Mouse (Mus musculus): ENCODE results near the gene Nup153.

The Nup153 gene

GRCm38 (mm10) chr13:46677721-46678120 lies 50.0 kb downstream of the Nup153 start:
- in situ Hi-C loops (cut with MboI, MseI), result loop anchor here (10.0 to 25.0 kb wide), 2 partner anchors 410 to 823 kb away; no protein-coding TSS in a partner anchor

DNA sequence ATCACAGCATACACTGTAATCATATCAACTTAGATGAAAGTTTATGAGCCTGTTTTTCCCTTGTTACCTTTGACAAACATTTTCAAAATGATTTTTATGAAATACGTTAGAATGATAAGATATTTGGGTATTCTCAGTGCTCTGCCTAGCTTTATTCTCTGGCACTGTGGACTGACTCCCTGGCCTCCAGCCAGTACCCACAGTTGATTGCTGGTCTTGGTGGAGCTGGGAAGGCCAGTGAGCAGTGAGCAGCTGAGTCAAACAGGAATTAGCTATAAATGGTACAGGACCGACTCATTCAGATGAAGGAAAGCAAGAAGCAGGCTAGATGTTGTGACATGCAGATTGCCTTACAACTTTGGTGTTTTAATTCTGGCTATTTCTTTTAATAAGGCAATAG lies 53.1 kb downstream of the Nup153 start:
- in situ Hi-C loops (cut with MboI, MseI), result loop anchor here (10.0 kb wide), 1 partner anchor 820 kb away; no protein-coding TSS in a partner anchor

GRCm38 (mm10) chr13:46670514-46670913 lies 57.2 kb downstream of the Nup153 start:
- in situ Hi-C loops (cut with MboI, MseI), result loop anchor here (10.0 kb wide), 1 partner anchor 816 kb away; no protein-coding TSS in a partner anchor

- in situ Hi-C loops (cut with MboI, MseI), result loop anchor here (10.0 kb wide), 1 partner anchor 815 kb away; no protein-coding TSS in a partner anchor
Measured at GRCm38 (mm10) chr13:46669620-46670271, 58.0 kb downstream of the Nup153 start.

- in situ Hi-C loops (cut with MboI, MseI), result no loop called here
Measured at GRCm38 (mm10) chr13:46669048-46669619, 58.6 kb downstream of the Nup153 start, which contains the start of gene Fam8a1. Gene Fam8a1 (plus strand): TSS chr13:46669522.

DNA sequence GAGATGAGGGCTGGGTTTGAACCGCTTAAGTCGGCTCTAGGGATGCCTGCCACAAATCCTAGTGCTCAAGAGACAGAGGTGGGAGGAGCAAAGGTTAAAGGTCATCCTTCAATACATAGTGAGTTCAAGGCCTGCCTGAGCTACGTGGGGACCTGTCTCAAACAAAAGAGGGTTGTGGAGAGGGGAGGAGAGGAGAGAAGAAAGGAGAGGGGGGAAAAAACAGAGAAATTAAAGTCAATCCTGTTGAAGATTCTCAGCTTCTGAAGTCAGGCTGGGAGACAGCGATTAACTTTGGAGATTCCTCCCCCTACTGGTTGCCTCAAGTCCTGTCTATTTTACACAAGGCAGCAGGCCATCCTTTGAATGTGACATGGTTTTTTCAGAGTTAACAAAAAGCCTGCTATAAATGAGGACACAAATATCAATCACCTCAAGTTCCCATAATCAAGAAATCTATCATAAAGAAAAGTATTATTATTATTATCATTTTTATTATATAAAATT lies 64.2 kb downstream of the Nup153 start:
- in situ Hi-C loops (cut with MboI, MseI), result loop anchor here (5.0 kb wide), 1 partner anchor 351 kb away; no protein-coding TSS in a partner anchor

DNA sequence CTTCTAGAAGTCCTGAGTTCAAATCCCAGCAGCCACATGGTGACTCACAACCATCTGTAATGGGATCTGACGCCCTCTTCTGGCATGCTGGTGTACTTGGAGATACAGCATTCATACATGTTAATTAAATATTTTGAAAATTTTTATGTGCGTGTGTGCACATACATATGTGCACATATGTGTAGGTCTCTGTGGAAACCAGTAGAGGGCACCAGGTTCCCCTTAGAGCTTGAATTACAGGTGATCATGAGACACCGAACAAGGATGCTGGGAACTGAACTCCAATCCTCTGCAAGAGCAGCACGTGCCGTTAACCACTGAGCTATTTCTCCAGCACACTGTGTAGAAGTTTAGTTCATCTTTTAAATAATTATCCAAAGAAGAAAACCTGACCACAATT lies 68.5 kb downstream of the Nup153 start:
- in situ Hi-C loops (cut with MboI, MseI), result no loop called here

- in situ Hi-C loops (cut with MboI, MseI), result no loop called here
Measured at GRCm38 (mm10) chr13:46654566-46654965, 73.2 kb downstream of the Nup153 start.

DNA sequence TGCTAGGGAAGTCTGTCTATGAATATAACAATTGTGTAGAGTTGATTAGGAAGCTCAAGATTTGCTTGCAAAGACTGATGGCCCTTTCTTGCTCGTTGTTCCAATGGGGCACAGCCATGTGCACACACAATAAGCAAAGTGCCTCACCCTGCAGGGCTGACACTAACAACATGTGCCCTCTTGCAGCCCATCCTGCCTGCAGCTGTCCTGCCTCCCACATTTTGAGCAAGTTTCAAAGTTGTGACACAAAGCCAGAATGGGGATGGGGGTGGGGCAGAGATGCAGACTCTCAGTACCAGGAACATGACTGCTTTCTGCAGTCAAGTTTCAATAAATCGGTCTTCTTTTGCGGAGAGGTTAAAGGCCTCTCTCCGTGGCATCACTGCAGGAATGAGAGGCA lies 74.1 kb downstream of the Nup153 start:
- in situ Hi-C loops (cut with MboI, MseI), result no loop called here

GRCm38 (mm10) chr13:46652671-46653070 lies 75.1 kb downstream of the Nup153 start:
- in situ Hi-C loops (cut with MboI, MseI), result no loop called here

- in situ Hi-C loops (cut with MboI, MseI), result no loop called here
Measured at GRCm38 (mm10) chr13:46651853-46652252, 75.9 kb downstream of the Nup153 start.

DNA sequence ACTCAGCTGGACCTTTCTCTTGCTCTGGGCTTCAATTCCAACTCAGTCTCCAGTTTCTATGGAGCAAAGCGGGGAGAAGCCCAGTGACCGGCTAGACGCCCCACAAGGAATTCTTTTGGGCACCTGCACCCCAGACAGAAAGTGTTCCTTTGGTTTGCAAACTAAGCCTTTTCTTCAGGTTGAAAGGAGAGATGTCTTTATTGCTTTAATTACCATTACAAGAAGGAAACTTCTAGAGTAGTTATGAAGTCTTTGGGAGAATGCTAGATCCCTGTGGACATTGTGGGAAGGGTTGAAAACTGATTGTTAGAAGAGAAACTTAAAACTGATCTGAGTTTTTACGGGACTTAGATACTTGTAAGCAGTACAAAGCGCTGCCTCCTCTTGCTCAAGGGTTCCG lies 82.3 kb downstream of the Nup153 start:
- in situ Hi-C loops (cut with MboI, MseI), result no loop called here

DNA sequence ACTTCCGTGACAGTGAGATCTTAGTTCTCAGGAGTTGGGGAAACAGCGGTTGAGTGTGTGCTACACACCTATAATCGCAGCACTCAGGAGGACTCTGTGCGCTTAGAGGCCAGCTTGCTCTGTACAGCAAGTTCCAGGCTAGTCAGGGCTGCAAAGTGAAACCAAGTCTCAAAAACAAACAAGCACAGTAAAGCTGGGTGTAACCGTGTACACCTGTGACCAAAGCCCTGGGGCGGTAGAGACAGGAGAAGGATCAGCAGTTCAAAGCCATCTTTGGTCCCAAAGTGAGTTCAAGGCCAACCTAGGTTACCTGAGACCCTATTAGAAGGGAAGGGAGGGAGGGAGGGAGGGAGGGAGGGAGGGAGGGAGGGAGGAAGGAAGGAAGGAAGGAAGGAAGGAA lies 83.6 kb downstream of the Nup153 start:
- in situ Hi-C loops (cut with MboI, MseI), result no loop called here

DNA sequence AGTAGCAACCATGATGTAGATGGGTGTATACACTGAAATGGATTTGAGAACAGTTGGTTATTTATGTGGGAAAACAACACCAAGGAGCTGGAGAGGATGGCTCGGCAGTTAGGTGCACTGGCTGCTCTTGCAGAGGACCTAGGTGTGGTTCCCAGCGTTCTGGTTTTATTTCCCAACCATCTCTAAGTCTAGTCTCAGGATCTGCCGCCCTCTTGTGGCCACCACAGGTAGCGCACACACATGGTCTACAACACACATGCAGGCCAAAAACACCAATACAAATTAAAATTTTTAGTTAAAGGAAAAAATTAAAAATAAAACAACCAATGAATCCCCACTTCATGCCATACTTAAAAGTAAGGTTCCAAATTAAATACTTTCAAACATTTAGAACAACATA lies 85.4 kb downstream of the Nup153 start:
- in situ Hi-C loops (cut with MboI, MseI), result no loop called here

DNA sequence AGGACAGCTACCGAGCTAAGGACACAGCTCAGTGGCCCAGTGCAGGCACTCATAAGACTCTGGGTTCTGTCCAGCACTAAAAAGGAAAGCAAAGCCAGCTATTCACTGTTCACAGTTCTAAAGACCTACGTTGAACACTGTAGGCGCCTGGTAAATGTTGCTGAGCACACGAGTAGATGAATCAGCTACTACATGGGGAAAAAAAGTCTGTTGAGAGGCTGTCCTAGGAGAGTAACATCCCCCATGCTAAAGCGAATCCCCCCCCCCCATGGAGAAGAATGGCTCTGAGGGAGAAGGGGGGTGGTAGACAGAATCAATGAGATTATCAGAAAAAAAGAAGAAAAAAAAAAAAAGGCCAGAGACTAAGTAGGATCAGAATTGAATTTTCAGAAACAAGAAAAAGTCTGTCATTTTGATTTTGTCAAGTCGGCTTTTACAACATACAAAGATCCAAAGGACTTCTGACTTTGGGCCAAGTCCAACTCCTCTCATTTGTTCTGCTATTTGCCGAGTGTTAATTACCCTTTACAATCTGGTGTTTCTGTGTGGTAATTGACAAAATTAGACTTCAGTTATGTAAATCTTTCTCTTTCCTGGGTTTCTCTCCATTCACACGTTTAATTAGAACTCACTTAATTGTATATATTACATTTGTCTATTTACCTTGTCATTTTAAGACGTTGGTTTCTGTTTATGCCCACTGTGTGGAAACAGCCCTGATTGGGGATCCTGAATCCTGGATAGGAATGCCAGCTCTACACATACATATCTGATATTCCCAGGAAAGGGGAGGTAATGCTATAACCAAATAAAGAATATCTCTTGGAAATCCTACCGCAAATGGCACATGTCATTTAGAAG lies 86.9 kb downstream of the Nup153 start:
- in situ Hi-C loops (cut with MboI, MseI), result no loop called here

DNA sequence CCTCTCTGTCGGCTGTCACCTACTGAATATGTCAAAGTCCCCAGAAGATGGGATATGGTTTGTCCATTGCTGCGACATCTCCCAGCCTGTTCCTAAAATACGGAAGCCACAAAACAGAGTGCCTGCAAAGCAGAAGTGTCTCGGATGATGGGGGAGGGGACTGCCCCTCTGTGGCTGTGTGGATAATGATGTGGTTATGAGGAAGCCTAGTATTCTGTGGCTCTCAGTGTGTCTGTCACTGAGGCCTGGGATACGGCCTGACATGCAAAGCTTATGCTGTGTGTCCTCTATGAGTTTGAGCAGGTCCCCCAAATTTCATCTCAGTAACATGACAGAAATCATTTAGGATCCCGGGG lies 93.6 kb downstream of the Nup153 start:
- in situ Hi-C loops (cut with MboI, MseI), result loop anchor here (10.0 kb wide), 2 partner anchors 219 to 319 kb away; partner anchors contain the start of gene Rbm24

- in situ Hi-C loops (cut with MboI, MseI), result loop anchor here (10.0 kb wide), 2 partner anchors 219 to 319 kb away; partner anchors contain the start of gene Rbm24
Measured at GRCm38 (mm10) chr13:46633320-46634132, 94.2 kb downstream of the Nup153 start.

GRCm38 (mm10) chr13:46632796-46633195 lies 94.9 kb downstream of the Nup153 start:
- in situ Hi-C loops (cut with MboI, MseI), result loop anchor here (10.0 kb wide), 2 partner anchors 218 to 318 kb away; partner anchors contain the start of gene Rbm24
